Mouse (Mus musculus): ENCODE results near the gene Itga7. TPM values are rescaled to one million over a fixed set of nuclear protein-coding genes. Genes with fewer than 3 reads are reported as not detected.
"Not testable (repeated sequence)": the region's sequence is repeated elsewhere in the genome, so short reads cannot be mapped to it uniquely, and the experiment has no call there.

Itga7 gene
- polyA plus RNA-seq, 3 experiments from 2014 or later = 3.6 to 5.1 (median 4.8) TPM

DNA sequence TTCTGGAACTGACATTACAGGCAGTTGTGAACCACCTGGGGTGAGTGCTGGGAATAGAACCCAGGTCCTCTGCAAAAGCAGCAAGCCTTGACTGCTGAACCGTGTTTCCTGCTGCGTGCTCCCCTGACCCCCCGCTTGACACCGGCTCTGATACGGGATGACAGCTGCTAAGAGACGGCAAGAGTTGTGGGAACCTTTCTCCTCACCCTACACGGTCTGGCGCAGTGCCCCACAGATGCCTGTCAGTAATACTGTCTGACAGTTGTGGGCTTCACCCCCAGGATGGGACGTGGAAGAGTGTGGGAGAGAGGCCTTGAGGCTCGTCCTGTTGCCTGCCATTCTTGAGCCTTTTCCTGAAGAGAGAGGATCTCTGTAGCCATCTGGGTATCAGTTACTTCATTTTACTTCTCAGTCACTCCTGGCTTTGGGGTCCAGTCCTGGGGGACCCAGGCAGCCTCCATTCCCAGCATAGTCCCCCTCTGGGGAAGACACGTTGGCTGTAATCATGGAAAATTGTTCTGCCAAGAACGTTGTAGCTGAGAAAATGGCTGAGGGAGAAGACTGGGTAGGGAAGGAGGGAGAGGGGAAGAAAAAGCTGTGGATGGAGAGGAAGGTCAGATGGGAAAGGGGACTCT is 4.3 kb downstream of the Itga7 start:
- ATAC-seq = no peak

DNA sequence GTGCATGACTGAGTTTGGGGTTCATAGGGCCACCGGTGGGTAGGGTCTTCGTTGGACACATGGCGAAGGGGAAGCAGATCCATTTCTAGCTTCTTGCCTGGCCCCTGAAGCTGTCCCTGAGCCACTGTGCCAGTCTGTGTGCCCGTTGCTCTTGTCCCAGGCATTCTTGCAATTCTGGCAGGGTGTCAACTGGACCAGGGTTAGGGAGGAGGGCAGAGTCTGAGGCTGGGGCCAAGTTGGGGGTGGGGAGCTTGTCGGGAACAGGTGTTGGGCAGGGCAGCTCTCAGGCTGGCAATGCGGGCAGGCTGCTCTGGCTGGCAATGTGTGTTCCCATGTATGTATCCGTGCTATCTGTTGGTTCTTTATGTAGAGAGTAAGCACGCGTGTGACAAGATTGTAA is 4.8 kb downstream of the Itga7 start:
- no peak for ATAC-seq

DNA sequence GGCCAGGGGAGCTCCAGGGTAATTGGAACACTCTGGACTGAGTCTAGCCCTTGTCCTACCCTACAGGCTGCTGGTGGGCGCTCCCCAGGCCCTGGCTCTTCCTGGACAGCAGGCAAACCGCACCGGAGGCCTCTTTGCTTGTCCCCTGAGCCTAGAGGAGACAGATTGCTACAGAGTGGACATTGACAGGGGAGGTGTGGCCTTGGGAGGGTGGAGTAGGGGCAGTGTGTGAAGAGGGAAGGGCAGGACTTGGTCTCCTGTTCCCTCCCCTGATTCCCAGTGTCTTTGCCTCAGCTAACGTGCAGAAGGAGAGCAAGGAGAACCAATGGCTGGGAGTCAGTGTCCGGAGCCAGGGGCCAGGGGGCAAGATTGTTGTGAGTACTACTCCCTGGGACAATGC is 5.4 kb downstream of the Itga7 start:
- ATAC-seq = no peak

DNA sequence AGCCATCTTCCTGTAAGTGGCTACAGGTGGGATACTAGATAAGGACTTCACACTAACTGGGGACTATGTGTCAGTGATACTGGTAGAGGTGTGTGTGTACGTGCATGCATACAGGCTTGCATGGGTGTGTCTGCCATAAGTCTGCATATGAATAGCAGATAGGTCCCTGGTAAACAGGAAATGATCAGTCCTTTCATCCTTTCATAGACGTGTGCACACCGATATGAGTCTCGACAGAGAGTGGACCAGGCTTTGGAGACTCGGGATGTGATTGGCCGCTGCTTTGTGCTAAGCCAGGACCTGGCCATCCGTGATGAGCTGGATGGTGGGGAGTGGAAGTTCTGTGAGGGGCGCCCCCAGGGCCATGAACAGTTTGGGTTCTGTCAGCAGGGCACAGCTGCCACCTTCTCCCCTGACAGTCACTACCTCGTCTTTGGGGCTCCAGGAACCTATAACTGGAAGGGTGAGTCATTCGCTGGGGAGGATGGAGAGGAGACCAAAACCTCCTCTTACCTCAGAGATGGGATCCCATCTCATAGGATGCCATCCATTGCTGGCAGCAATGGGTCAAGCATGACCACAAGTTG is 7.0 kb downstream of the Itga7 start:
- peak; percentile 96 for ATAC-seq

DNA sequence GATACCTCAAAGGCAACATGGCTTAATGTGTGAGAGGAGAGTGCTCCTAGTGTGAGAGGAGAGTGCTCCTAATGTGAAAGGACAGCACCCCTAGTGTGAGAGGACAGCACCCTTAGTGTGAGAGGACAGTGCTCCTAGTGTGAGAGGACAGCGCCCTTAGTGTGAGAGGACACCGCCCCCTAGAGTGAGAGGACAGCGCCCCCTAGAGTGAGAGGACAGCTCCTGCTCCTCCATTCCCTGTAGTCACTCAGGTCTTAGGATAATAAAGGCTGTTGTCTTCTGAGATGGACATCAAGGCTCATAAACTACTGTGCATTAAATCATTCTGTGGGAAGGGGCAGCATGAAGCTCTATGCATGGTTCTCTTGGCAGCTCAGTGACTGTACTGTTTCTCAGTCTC is 12.1 kb downstream of the Itga7 start:
- ATAC-seq = no peak

DNA sequence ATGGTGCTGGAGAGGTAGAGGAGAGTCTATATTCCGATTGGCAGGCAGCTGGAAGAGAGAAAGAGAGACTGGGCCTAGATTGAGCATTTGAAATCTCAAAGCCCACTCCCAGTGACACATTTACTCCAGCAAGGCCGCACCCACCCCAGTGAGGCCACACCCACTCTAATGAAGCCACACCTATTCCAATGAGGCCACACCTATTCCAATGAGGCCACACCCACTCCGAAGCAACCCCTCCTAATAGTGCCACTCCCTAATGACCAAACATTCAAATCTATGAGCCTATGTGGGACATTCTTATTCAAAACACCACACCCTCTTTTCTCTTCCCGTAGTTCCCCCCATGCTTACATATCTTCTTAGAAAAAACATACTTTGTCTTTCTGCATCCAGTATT is 13.9 kb downstream of the Itga7 start:
- no peak for ATAC-seq

DNA sequence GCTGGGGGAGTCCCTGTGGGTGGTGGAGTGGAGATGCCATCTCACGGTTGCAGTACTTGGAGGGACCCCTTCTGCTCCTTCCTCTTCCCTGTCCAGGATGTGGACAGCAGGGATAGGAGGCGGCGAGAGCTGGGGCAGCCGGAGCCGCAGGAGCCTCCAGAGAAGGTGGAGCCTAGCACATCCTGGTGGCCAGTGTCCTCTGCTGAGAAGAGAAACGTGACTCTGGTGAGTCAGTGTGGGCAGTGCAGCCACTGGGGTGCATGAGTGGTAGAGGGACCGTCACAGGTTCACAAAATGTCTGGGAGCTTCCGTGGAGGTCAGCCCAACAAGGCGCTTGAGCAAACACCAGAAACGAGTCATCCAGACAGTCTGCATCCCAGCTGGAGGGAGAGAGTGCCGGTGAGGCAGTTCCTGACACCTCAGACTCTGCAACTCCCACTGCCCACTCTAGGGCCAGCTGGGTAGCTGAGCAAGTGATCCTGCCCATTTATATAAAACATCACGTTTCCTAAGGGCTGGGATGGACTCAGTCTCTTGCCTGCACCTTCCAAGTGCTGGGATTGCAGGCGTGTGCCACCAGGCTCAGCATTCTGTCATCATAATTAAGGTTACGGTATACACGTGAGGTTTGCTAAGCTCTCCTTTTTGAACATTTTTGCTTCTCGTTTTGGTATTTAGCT is 16.7 kb downstream of the Itga7 start:
- ATAC-seq = no peak

DNA sequence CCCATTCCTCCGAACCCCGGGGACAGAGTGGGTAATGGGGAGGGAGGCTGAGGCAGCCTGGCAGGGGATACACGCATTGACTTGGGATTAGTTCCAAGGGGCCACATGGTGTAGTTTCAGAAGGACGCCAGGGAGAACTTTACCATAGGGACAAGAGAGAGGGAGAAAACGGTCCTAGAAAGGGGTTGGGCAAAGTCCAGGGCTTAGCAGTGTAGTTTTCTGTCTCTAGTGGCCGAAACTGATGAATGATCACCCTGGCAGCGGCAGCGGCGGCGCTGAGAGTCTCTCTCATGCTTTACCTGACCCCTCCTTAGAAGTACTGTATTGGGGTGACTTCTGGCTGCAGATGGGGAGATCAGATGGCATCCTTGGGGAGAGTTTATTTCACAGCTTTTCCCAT is 24.7 kb downstream of the Itga7 start:
- no peak for ATAC-seq

DNA sequence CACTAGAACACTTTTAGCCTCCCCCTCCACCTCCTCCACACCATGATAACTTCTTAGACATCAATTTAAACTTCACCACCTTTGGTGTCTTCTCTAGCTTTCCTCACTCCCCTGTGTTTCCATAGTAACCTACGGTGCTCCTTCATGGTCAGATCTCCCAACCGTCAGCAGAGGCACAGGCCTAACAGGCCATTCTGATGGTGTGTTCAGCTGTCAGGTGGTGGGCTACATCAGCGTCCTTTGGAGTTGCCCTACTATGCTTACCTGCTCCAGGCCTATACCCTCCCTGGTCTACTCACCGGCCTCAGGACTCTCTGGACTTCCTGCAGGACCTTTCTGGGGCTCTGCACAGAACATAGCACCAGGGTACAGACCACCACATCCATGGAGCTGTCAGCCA is 26.5 kb downstream of the Itga7 start:
- ATAC-seq = no peak

DNA sequence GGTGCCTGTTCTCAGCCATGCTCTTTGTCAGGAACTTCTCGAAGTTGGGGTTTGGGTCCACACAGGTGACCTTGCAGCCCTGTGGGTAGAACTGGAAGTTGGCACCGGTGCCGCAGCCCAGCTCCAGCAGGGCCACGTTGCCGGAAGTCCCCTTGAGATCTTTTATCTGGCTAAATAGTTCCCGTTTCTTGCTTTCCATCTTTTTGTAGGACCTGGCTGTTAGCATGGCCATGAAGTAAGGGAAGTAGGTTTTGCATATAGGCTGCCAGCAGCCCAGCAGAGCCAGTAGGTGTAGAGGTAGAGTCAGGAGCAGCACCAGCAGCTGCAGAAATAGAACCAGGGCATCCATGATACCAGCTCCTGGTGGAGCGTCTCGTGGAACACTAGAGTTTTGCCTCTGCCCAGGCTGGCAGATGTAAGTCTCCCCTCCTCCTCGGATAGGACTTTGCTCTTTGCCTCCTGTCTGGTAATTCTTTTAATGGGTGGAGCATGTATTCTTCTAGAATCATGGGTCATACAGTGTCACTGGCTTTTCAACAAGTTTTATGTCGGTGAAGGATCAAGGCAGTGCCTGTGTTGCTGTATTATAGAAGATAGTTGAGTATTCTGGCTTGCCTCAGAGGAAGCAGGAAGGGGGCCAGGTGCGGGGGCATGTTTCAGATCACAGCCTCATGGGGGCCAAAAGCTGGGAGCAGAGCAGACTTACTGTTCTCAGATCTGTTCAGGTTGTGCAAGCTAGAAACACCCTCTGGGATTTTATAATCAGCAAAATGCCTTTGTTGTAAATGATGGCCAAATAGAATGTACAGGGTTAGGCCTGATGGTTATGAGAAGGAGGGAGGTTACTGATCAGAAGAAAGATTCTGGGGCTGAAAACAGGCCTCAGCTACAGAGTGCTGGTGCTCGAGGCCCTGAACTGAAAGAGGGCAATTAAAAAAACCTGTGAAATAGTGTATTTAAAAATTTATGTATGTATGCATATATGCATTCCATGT is 27.3 kb downstream of the Itga7 start, which contains the start of gene Mettl7b:
Mettl7b (minus strand) TSS at position 399 of the 995 bp plus-strand sequence.
- ATAC-seq = no peak

DNA sequence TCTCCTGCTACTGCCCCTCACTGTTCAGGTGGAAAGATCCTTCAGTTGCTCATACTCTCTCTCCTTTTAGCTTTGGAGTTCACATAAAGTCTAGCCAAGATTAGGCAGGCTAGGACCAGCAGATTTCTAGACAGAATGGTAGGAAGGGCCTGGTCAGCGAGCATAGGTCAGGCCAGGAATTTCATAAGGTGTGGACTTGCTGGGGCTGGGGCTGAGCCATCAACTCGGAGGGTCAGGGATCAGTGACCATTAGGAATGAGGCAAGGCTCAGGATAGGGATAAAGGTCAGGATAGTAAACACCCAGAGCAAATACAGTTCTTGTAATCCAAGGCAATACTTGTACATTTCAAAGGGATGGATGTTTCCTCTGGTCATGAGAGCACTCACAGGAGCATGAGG is 31.3 kb downstream of the Itga7 start:
- no peak for ATAC-seq

DNA sequence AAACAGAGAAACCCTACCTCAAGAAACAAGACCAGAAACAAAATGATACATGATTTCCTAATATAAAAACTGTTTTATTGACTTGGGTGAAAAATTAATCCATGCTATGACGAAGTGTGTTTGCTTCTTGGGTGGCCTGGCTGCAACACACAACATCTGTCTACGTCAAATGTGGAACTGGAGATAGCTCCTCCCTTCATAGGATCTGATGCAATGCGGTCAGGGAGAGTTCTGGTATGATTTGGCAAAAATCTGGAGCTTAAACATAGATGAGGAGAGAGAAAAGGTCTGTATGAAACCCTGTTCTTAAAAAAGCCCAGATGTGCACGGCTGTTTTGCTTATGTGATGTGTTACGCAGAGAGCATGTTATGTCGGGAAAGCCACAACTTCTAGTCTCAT is 32.3 kb downstream of the Itga7 start:
- no peak for ATAC-seq

DNA sequence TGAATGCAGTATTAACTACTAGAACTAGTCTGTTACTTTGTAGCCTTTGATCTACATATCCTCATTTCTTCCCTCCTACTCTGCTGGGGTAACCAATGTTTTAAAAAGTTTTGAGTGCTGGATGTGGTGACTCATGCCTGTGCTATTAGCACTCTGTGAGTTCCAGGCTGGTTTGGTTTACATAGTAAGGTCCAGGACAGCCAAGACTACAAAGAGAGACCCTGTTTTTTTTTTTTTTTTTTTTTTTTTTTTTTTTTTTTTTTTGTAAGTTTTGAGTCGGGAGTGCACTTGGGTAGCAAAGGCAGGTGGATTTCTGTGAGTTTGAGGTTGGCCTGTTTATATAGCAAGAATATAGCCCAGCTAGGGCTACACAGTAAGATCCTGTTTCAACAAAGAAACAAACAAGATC is 34.7 kb downstream of the Itga7 start:
- ATAC-seq = no peak

DNA sequence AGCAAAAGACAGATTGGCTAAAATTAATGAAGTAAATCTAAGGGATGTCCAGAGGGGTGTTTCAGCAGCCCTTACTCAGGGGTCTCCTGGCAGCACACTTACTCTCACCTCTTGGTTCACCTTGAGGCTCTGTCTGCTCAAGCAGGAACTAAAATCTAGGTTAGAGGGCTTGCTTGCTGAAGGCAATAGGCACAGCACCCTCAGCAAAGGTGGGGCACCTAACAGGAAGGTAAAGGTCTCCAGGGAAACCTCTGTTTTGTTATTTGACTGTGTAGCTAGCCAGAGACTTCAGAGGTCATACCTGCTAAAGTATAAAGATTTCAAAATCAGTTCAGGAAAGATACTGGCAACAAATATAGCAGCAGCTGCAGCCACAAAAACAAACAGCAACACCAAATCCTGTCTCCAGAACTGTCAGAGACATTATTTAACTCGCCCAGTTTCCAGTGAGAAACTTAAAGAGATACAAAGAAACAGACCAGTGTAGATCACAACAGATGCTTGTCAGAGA is 37.2 kb downstream of the Itga7 start:
- no peak for ATAC-seq

DNA sequence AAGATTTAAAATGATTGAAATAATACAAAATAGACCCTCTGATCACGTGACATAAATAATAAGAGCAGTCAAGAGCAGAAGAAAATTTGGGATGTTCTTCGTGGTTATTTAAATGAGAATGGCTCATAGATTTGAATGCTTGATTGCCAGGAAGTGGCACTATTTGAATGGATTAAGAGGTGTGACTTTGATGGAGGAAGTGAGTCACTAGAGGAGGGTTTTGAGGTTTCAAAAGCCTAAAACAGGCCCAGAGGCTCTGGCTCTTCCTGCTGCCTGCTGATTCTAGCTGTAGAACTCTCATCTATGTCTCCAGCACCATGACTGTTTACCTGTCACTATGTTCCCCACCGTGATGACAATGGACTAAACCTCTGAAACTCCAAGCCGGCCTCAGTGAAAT is 39.2 kb downstream of the Itga7 start:
- no peak for ATAC-seq

DNA sequence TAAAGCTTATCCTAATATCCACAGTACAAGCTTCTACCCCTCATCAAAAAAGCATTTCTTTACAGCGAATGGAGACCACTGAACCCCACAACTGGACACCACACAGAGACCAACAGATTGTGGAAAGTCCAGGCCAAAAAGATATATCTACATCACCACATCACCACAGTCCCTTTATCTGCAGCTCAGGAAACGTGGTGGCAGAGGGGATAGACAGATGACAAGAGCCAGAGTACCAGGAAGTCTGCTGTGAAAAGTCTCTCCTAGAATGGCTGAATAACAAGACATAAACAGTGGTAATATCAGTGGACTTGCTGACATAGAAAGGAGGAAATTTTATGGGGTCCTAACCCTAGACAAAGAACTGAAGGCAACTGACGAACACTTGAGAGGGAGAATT is 42.8 kb downstream of the Itga7 start:
- ATAC-seq = no peak

DNA sequence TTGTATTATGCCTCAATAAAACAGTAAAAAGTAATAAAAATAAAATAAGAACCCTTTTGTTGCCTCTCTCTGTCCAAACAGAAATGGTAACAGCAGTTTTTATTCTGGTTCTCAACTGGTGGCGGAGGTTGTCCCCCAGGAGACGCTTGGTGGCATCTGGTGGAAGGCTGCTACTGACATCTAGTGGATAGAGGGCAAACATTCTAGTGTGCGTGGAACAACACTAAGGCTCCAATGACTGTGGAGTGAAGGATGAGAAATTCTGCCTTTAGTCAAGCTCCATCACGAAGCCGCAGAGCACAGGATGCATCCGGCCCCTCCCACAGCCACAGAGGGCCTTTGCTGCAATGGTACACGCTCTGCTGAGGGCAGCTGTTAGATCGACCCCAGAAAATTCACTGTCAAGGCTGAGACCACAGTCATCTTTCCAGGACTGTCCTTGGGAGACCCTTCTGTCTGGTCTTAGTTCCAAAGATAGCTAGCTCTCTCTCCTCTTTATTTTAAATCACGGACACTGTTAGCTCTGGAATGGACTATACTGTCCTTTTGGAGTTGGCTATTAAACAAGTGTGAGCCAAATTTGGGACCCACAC is 44.0 kb downstream of the Itga7 start:
- peak; percentile 52 for ATAC-seq

DNA sequence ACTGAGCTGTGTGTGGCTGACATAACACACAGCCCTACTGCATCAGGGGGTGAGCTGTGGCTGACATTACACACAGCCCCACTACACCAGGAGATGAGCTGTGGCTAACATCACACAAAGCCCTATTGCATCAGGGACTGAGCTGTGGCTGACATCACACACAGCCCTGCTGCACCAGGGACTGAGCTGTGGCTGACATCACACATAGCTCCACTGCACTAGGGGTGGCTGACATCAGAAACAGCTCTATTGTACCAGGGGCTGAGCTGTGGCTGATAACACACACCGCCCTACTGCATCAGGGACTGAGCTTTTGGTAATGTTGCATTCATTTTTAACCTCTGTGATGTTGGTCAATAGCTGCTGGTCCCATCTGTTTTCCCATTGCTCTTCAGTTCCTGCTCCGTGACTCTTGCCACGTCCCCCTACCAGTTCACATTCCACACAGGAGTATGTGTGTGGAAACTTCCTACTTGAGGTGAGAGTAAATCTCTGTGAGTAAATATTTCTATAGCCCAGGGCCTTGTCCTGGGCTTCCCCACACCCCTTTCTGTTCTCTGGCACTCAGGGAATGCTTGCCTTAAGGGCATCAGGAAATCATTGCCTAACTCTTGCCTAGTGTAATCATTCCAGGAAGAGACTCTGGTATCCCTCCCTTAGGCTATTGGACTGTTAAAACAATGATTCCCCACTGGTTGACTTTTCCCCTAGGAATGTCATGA is 47.2 kb downstream of the Itga7 start:
- ATAC-seq = no peak

DNA sequence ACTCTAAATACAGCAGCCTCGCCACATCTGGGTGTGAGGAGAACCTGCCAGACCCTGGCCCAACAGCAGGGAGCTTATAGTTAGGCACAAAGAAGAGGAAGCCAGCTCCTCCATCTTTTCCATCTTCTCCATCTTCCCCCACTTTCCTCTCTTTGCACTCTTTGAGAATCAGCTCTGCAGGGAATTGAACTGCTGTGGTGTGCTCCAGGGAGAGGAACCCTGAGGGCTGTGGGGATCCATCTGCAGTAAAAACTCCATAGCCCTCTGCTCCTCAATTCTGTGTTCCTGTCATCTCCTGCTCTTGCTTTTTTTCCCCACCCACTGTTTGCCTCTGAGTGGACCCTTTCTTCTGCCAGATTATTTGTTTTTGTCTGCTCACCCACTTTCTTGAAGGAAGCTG is 55.5 kb downstream of the Itga7 start, which contains the start of gene Olfr9:
Olfr9 (plus strand) TSS at position 301 of the 400 bp plus-strand sequence.
- ATAC-seq = not testable (repeated sequence)

DNA sequence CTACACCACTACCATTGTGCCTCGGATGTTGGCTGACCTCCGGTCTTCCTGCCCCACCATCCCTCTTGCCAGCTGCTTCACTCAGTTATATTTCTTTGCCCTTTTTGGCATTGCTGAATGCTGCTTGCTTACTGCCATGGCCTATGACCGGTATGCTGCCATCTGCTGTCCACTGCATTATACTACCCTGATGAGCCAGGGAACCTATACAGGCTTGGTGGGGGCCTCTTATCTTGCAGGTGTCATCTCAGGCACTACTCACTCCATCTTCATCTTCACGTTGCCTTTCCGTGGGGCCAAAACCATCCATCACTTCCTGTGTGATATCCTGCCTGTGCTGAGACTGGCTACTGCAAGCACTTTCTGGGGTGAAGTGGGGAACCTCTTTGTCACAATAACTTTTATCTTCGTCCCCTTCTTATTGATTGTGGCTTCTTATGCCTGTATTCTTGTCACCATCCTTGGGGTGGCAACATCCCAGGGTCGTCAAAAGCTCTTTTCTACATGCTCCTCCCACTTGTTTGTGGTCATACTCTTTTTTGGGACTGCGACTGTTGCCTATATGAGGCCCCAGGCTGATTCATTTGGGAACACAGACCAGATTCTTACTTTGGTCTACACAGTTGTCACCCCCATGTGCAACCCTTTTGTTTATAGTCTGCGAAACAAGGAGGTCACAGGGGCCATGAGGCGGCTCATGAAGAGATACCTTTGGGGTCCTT is 56.7 kb downstream of the Itga7 start:
- ATAC-seq = peak; percentile 56

DNA sequence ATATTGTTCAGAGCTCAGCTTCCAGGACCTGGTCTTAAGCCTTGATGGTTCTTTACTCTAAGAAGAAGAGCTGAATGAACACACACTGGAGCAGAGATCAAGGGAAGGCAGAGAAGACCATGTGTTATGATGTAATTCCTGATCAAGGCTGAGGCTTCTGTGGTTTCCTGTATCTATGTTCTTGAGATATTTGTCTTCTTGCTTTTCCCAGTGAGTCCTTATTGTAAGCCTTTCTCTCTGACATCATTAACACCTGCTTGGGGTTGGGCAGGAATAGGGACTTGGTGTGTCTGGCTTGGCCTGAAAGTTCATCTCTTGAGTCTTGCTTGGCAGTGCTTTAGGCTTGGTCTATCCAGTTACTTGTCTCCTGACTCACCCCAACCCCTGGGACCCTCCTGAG is 57.4 kb downstream of the Itga7 start:
- peak; percentile 64 for ATAC-seq
